ENCODE assay signal across 26 mouse cellular contexts in genomic region chr3:66806176-66806575, GRCm38 (mm10).
"Had no signal": no experiment of that assay in that cellular context is flagged by ENCODE, and none has a peak within 500 bp of the region (broad histone marks: within the 10 kb centered on the region; RNA-seq: fewer than 3 reads in every experiment).

No protein-coding gene starts in this region.

- H3K4me3 ChIP-seq: gastrocnemius, adult 2 months; heart, adult 2 months; heart, embryonic 10.5 days; heart, embryonic 12.5 days; hindbrain, embryonic 10.5 days; hindbrain, embryonic 12.5 days; intestine, embryonic 15.5 days; layer of hippocampus, adult 2 months; left cerebral cortex, adult 2 months; limb, embryonic 10.5 days; limb, embryonic 12.5 days had no signal

- H3K27me3 ChIP-seq: heart, embryonic 12.5 days; hindbrain, embryonic 12.5 days; intestine, embryonic 15.5 days; limb, embryonic 12.5 days had no signal

- H3K9ac ChIP-seq: heart, embryonic 12.5 days; hindbrain, embryonic 12.5 days; hindbrain, embryonic 14.5 days; intestine, embryonic 15.5 days; limb, embryonic 12.5 days had no signal

- H3K4me1 ChIP-seq: heart, embryonic 10.5 days; hindbrain, embryonic 10.5 days; hindbrain, embryonic 12.5 days; intestine, embryonic 15.5 days; limb, embryonic 12.5 days had no signal

- H3K27ac ChIP-seq: gastrocnemius, adult 2 months; heart, adult 2 months; heart, embryonic 10.5 days; hindbrain, embryonic 10.5 days; hindbrain, embryonic 12.5 days; hindbrain, embryonic 14.5 days; intestine, embryonic 15.5 days; layer of hippocampus, adult 2 months; left cerebral cortex, adult 2 months; limb, embryonic 10.5 days; limb, embryonic 12.5 days had no signal

- DNase-seq: gastrocnemius, adult 2 months; gastrocnemius, postnatal 10 days; gastrocnemius, postnatal 25 days; heart, adult 2 months; heart, postnatal 10 days; heart, postnatal 4 days; kidney, adult 18-20 months; kidney, adult 8-10 months; kidney, postnatal 10 days; kidney, postnatal 25 days; kidney, postnatal 4 days; liver had no signal

- H3K36me3 ChIP-seq: heart, embryonic 10.5 days; heart, embryonic 12.5 days; hindbrain, embryonic 10.5 days; hindbrain, embryonic 12.5 days; intestine, embryonic 15.5 days; limb, embryonic 10.5 days; limb, embryonic 12.5 days had no signal

- ATAC-seq: hindbrain, embryonic 16.5 days; inflammation-experienced regulatory T-cells, adult 6 months; intestine, embryonic 15.5 days; intestine, postnatal 0 days had no signal

- H3K4me2 ChIP-seq: heart, embryonic 12.5 days; hindbrain, embryonic 12.5 days; hindbrain, embryonic 14.5 days; intestine, embryonic 15.5 days; limb, embryonic 12.5 days; liver, embryonic 11.5 days had no signal

- H3K9me3 ChIP-seq: heart, embryonic 10.5 days; heart, embryonic 12.5 days; hindbrain, embryonic 10.5 days; hindbrain, embryonic 12.5 days; intestine, embryonic 15.5 days; limb, embryonic 10.5 days; limb, embryonic 12.5 days had no signal
